Mouse (Mus musculus) heart, postnatal 10 days (tissue): ENCODE measurements at regions not wholly inside any gene's neighbourhood (a gene's known extent, or its start where the extent isn't known, plus 50 kb on each side); places are given as distances from the start of the nearest gene placed in this dataset.
A peak's percentile ranks its signal among the peaks of the same experiment; 100 is the strongest.

ENCODE experiments used
- DNase-seq, 2 experiments: peaks; one replicate each; pipeline ENCODE4 v3.0.0; 2021
- intact Hi-C: fragments of 180-260 bp; cut with DNase I; formaldehyde crosslinking; loops from one replicate; pipeline ENCODE4 v1.15.1; 2025

- intact Hi-C loops: no loop called here
Measured at GRCm38 (mm10) chr13:39702621-39703020, 658.6 kb downstream of the Ofcc1 start.

GRCm38 (mm10) chr13:39691291-39692024, 669.8 kb downstream of the Ofcc1 start:
- intact Hi-C loops: no loop called here
- no peak for DNase-seq

More at GRCm38 (mm10) chr13:39702621-39703020, 658.6 kb downstream of the Ofcc1 start:
- DNase-seq: no peak

- DNase-seq: no peak
- intact Hi-C loops: no loop called here
Measured at GRCm38 (mm10) chr13:39664548-39664947, 696.7 kb downstream of the Ofcc1 start.

GRCm38 (mm10) chr13:39649457-39649856, 688.8 kb upstream of the Slc35b3 start:
- intact Hi-C loops: loop anchor here (5.0 kb wide), 1 partner anchor 1098 kb away; no protein-coding TSS in a partner anchor
- no peak for DNase-seq

GRCm38 (mm10) chr13:39647367-39647766, 686.7 kb upstream of the Slc35b3 start:
- intact Hi-C loops: loop anchor here (5.0 kb wide), 1 partner anchor 1100 kb away; no protein-coding TSS in a partner anchor
- DNase-seq: peak; percentile 17 to 25

GRCm38 (mm10) chr13:39631506-39632132, 670.9 kb upstream of the Slc35b3 start:
- intact Hi-C loops: no loop called here
- DNase-seq: no peak
